Mouse (Mus musculus): ENCODE data around the gene Apoc2. TPM values are rescaled to one million over a fixed set of nuclear protein-coding genes. Genes with fewer than 3 reads are reported as not detected.
"Not testable (repeated sequence)": the region's sequence is repeated elsewhere in the genome, so short reads cannot be mapped to it uniquely, and the experiment has no call there.

Gene Apoc2
- polyA plus RNA-seq, 1 experiment from 2014 or later, result 0.37 TPM

- Histone ChIP-seq H3K36me3 (ENCODE audit: control insufficient read depth, insufficient read depth, low read length) (no peaks in the 10 kb centered on the region), H3K9me3 (ENCODE audit: control insufficient read depth, low read length) (no peaks in the 10 kb centered on the region), H3K27me3 (ENCODE audit: control insufficient read depth, insufficient read depth, low read length) (no peaks in the 10 kb centered on the region), H3K4me2 (ENCODE audit: low read length) (no peak overlapping the region), H3K4me1 (ENCODE audit: control insufficient read depth, insufficient read depth, low read length) (no peaks in the 10 kb centered on the region), H3K4me3 (replicated peaks; ENCODE audit: low read depth, low read length) (no peak overlapping the region), H3K27ac (replicated peaks; ENCODE audit: low read depth, low read length) (no peak overlapping the region), H3K9ac (replicated peaks; ENCODE audit: low read length) (no peak overlapping the region)
- WGBS, result 94% methylated on average over 2 of the region's 2 CpGs
- ATAC-seq (ENCODE audit: low FRiP score, low TSS enrichment) (no peak), DNase-seq (no peak)
Measured at GRCm38 (mm10) chr7:19688611-19689010, 10.9 kb upstream of the Apoc2 start.

GRCm38 (mm10) chr7:19688101-19688500, 10.4 kb upstream of the Apoc2 start:
- no peaks in the 10 kb centered on the region for H3K27me3 ChIP-seq (ENCODE audit: control insufficient read depth, insufficient read depth, low read length)
- ATAC-seq (ENCODE audit: low FRiP score, low TSS enrichment), result no peak
- H3K27ac ChIP-seq (replicated peaks; ENCODE audit: low read depth, low read length), result no peak overlapping the region
- no peak overlapping the region for H3K9ac ChIP-seq (replicated peaks; ENCODE audit: low read length)
- H3K36me3 ChIP-seq (ENCODE audit: control insufficient read depth, insufficient read depth, low read length), result no peaks in the 10 kb centered on the region
- H3K4me1 ChIP-seq (ENCODE audit: control insufficient read depth, insufficient read depth, low read length), result no peaks in the 10 kb centered on the region
- no peak overlapping the region for H3K4me2 ChIP-seq (ENCODE audit: low read length)
- 93% methylated on average over 10 of the region's 10 CpGs for WGBS
- no peak for DNase-seq
- H3K9me3 ChIP-seq (ENCODE audit: control insufficient read depth, low read length), result no peaks in the 10 kb centered on the region
- H3K4me3 ChIP-seq (replicated peaks; ENCODE audit: low read depth, low read length), result no peak overlapping the region

DNA sequence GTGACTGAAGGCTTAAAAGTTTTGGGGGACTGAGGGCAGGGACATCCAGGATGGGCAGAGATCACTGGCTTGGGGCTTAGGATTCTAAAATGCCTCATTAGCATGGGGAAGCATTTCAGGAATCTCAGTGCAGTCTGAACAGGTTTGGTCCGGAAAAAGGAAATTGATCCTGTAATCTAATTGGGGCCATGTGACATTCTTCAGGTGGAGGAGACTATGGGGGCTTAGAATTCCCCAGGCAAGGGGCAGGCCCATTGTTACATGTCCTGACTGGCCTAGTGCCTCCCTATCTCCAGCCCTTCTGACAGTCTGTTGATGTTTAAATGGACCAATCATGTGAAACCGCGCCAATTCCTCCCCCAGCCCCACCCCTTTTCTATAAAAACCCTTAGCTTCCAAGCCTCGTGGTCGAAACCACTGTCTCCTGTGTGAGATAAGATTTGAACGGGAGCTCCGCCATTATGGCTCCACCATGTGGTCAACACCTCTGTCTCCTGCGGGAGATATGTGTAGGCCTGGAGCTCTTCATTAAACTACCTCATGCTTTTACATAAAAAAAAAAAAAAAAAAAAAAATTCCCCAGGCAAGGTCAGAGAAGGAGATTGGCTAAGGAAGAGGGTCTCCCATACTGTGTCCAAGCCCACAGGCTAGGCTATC, 9.3 kb upstream of the Apoc2 start:
- H3K9me3 ChIP-seq (ENCODE audit: control insufficient read depth, low read length); H3K9ac ChIP-seq (replicated peaks; ENCODE audit: low read length); H3K27me3 ChIP-seq (ENCODE audit: control insufficient read depth, insufficient read depth, low read length); DNase-seq; H3K36me3 ChIP-seq (ENCODE audit: control insufficient read depth, insufficient read depth, low read length); H3K4me3 ChIP-seq (replicated peaks; ENCODE audit: low read depth, low read length); H3K27ac ChIP-seq (replicated peaks; ENCODE audit: low read depth, low read length); ATAC-seq (ENCODE audit: low FRiP score, low TSS enrichment); H3K4me2 ChIP-seq (ENCODE audit: low read length); H3K4me1 ChIP-seq (ENCODE audit: control insufficient read depth, insufficient read depth, low read length): not testable (repeated sequence)
- 76% methylated on average over 8 of the region's 8 CpGs for WGBS

DNA sequence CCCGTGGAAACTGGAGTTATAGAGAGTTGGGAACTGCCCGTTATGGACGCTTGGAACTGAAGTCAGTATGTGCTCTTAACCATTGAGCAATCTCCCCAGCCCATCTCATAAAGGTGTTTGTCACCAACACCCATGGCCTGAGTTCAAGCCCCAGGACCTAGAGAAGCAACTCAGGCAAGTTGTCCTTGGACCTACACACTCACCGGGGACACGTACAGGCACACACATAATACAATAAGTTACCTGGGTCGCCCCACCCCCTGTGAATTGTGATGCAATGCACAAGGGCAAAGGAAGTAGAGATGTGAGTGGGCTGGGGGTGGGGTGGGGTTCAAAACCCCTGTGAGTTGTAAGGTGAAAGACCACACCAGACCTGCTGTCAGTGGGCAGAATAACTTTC, 8.8 kb upstream of the Apoc2 start:
- no peak overlapping the region for H3K9ac ChIP-seq (replicated peaks; ENCODE audit: low read length)
- no peak overlapping the region for H3K4me3 ChIP-seq (replicated peaks; ENCODE audit: low read depth, low read length)
- no peaks in the 10 kb centered on the region for H3K36me3 ChIP-seq (ENCODE audit: control insufficient read depth, insufficient read depth, low read length)
- no peak for ATAC-seq (ENCODE audit: low FRiP score, low TSS enrichment)
- no peak overlapping the region for H3K27ac ChIP-seq (replicated peaks; ENCODE audit: low read depth, low read length)
- H3K27me3 ChIP-seq (ENCODE audit: control insufficient read depth, insufficient read depth, low read length), result no peaks in the 10 kb centered on the region
- 92% methylated on average over 6 of the region's 6 CpGs for WGBS
- no peak overlapping the region for H3K4me2 ChIP-seq (ENCODE audit: low read length)
- H3K4me1 ChIP-seq (ENCODE audit: control insufficient read depth, insufficient read depth, low read length), result no peaks in the 10 kb centered on the region
- no peak for DNase-seq
- H3K9me3 ChIP-seq (ENCODE audit: control insufficient read depth, low read length), result no peaks in the 10 kb centered on the region

- no peaks in the 10 kb centered on the region for H3K36me3 ChIP-seq (ENCODE audit: control insufficient read depth, insufficient read depth, low read length)
- no peak for DNase-seq
- no peaks in the 10 kb centered on the region for H3K4me1 ChIP-seq (ENCODE audit: control insufficient read depth, insufficient read depth, low read length)
- no peak for ATAC-seq (ENCODE audit: low FRiP score, low TSS enrichment)
- 67% methylated on average over 4 of the region's 4 CpGs for WGBS
- H3K9ac ChIP-seq (replicated peaks; ENCODE audit: low read length), result no peak overlapping the region
- no peaks in the 10 kb centered on the region for H3K9me3 ChIP-seq (ENCODE audit: control insufficient read depth, low read length)
- H3K4me2 ChIP-seq (ENCODE audit: low read length), result no peak overlapping the region
- H3K4me3 ChIP-seq (replicated peaks; ENCODE audit: low read depth, low read length), result no peak overlapping the region
- no peaks in the 10 kb centered on the region for H3K27me3 ChIP-seq (ENCODE audit: control insufficient read depth, insufficient read depth, low read length)
- H3K27ac ChIP-seq (replicated peaks; ENCODE audit: low read depth, low read length), result no peak overlapping the region
Measured at GRCm38 (mm10) chr7:19685374-19685773, 7.6 kb upstream of the Apoc2 start.

GRCm38 (mm10) chr7:19683771-19684201, 6.0 kb upstream of the Apoc2 start:
- H3K4me2 ChIP-seq (ENCODE audit: low read length), result no peak overlapping the region
- H3K27me3 ChIP-seq (ENCODE audit: control insufficient read depth, insufficient read depth, low read length), result no peaks in the 10 kb centered on the region
- H3K4me1 ChIP-seq (ENCODE audit: control insufficient read depth, insufficient read depth, low read length), result no peaks in the 10 kb centered on the region
- no peak overlapping the region for H3K27ac ChIP-seq (replicated peaks; ENCODE audit: low read depth, low read length)
- ATAC-seq (ENCODE audit: low FRiP score, low TSS enrichment) (no peak), DNase-seq (no peak)
- 88% methylated on average over 6 of the region's 6 CpGs for WGBS
- no peak overlapping the region for H3K9ac ChIP-seq (replicated peaks; ENCODE audit: low read length)
- H3K4me3 ChIP-seq (replicated peaks; ENCODE audit: low read depth, low read length), result no peak overlapping the region
- no peaks in the 10 kb centered on the region for H3K36me3 ChIP-seq (ENCODE audit: control insufficient read depth, insufficient read depth, low read length)
- no peaks in the 10 kb centered on the region for H3K9me3 ChIP-seq (ENCODE audit: control insufficient read depth, low read length)

DNA sequence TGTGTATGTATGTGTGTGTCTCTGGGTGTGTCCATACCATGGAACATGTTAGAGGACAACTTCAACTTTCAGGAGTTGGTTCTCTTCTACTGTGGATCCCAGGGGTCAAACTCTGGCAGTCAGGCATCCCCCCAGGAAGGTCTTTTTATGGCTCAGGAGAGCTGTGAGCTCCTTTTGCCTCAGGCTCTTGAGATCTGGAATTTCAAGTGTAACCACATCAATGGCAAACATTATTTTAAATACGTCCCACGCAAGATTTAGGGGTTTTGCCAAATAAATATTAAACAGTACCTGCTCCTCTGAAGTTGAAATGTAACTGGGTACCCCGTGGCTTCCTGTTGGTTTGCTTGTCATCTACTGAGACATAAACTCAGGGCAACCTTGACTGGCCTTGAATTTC, 5.2 kb upstream of the Apoc2 start:
- no peak overlapping the region for H3K9ac ChIP-seq (replicated peaks; ENCODE audit: low read length)
- H3K27ac ChIP-seq (replicated peaks; ENCODE audit: low read depth, low read length), result no peak overlapping the region
- H3K4me1 ChIP-seq (ENCODE audit: control insufficient read depth, insufficient read depth, low read length), result no peaks in the 10 kb centered on the region
- DNase-seq (no peak), ATAC-seq (ENCODE audit: low FRiP score, low TSS enrichment) (no peak)
- WGBS, result 84% methylated on average over 3 of the region's 3 CpGs
- H3K4me3 ChIP-seq (replicated peaks; ENCODE audit: low read depth, low read length), result no peak overlapping the region
- H3K27me3 ChIP-seq (ENCODE audit: control insufficient read depth, insufficient read depth, low read length), result no peaks in the 10 kb centered on the region
- no peaks in the 10 kb centered on the region for H3K36me3 ChIP-seq (ENCODE audit: control insufficient read depth, insufficient read depth, low read length)
- H3K9me3 ChIP-seq (ENCODE audit: control insufficient read depth, low read length), result no peaks in the 10 kb centered on the region
- no peak overlapping the region for H3K4me2 ChIP-seq (ENCODE audit: low read length)

GRCm38 (mm10) chr7:19681202-19681694, 3.5 kb upstream of the Apoc2 start, which contains the start of the genes Gm44805 and Apoc4:
TSS of gene Gm44805 (minus strand) at chr7:19681423.
TSS of gene Apoc4 (minus strand) at chr7:19681479.
- Histone ChIP-seq H3K27me3 (ENCODE audit: control insufficient read depth, insufficient read depth, low read length) (no peaks in the 10 kb centered on the region), H3K27ac (replicated peaks; ENCODE audit: low read depth, low read length) (no peak within 1 kb of the TSS)
- 65% methylated on average over 8 of the region's 8 CpGs for WGBS

GRCm38 (mm10) chr7:19680702-19681101, 3.0 kb upstream of the Apoc2 start:
- no peaks in the 10 kb centered on the region for H3K9me3 ChIP-seq (ENCODE audit: control insufficient read depth, low read length)
- ATAC-seq (ENCODE audit: low FRiP score, low TSS enrichment) (no peak), DNase-seq (no peak)
- H3K4me3 ChIP-seq (replicated peaks; ENCODE audit: low read depth, low read length), result no peak overlapping the region
- H3K9ac ChIP-seq (replicated peaks; ENCODE audit: low read length), result no peak overlapping the region
- H3K36me3 ChIP-seq (ENCODE audit: control insufficient read depth, insufficient read depth, low read length), result no peaks in the 10 kb centered on the region
- no peak overlapping the region for H3K4me2 ChIP-seq (ENCODE audit: low read length)
- H3K4me1 ChIP-seq (ENCODE audit: control insufficient read depth, insufficient read depth, low read length), result no peaks in the 10 kb centered on the region
- no peaks in the 10 kb centered on the region for H3K27me3 ChIP-seq (ENCODE audit: control insufficient read depth, insufficient read depth, low read length)
- no peak overlapping the region for H3K27ac ChIP-seq (replicated peaks; ENCODE audit: low read depth, low read length)
- WGBS, result 87% methylated on average over 2 of the region's 2 CpGs

More at GRCm38 (mm10) chr7:19681202-19681694, 3.5 kb upstream of the Apoc2 start, which contains the start of the genes Gm44805 and Apoc4:
- Histone ChIP-seq H3K36me3 (ENCODE audit: control insufficient read depth, insufficient read depth, low read length) (no peaks in the 10 kb centered on the region), H3K4me3 (replicated peaks; ENCODE audit: low read depth, low read length) (no peak within 1 kb of the TSS), H3K4me2 (ENCODE audit: low read length) (no peak within 1 kb of the TSS), H3K9ac (replicated peaks; ENCODE audit: low read length) (no peak within 1 kb of the TSS), H3K4me1 (ENCODE audit: control insufficient read depth, insufficient read depth, low read length) (no peaks in the 10 kb centered on the region), H3K9me3 (ENCODE audit: control insufficient read depth, low read length) (no peaks in the 10 kb centered on the region)
- DNase-seq, result no peak
- ATAC-seq (ENCODE audit: low FRiP score, low TSS enrichment), result no peak
